Mouse (Mus musculus): ENCODE data around the gene Wt1. TPM values are rescaled to one million over a fixed set of nuclear protein-coding genes. Genes with fewer than 3 reads are reported as not detected.
A peak's percentile ranks its signal among the peaks of the same experiment; 100 is the strongest.

Gene Wt1
- polyA plus RNA-seq, 1 experiment from 2014 or later, result 0.08 TPM

DNA sequence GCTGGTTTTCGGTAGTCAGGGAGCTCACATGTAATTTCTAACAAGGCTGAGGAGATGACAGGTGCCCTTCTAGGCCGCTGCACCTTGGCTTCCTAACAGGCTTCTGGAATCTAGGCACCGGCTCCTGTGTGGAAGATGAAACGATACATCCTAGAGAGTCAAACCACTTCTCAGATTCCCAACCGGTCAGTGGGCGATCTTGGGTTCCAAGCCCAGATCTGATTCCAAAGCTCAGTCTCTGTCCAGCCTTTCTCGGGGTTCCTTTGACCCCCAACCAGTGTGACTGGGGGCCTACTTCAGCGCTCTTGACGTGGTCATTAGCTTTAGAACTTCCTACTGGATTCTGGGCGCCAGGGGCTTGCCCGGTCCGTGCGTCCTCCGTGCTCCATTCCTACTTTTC lies 17.4 kb downstream of the Wt1 start:
- Histone ChIP-seq H3K9ac (ENCODE audit: low read length) (no peak overlapping the region), H3K27ac (ENCODE audit: low read depth, low read length) (no peak overlapping the region), H3K4me2 (no peak overlapping the region), H3K4me3 (ENCODE audit: low read depth, low read length) (no peak overlapping the region), H3K36me3 (ENCODE audit: control insufficient read depth, insufficient read depth, low read length) (no peaks in the 10 kb centered on the region), H3K4me1 (ENCODE audit: control insufficient read depth, insufficient read depth, low read length) (no peaks in the 10 kb centered on the region), H3K9me3 (ENCODE audit: control insufficient read depth, low read length) (no peaks in the 10 kb centered on the region), H3K27me3 (ENCODE audit: control insufficient read depth, insufficient read depth, low read length) (peaks cover 9% of the 10 kb centered on the region; the same call in 1 of the 2 replicates)
- DNase-seq (ENCODE audit: low spot score, missing footprints), result peak; percentile 54
- ATAC-seq (ENCODE audit: low FRiP score), result no peak
- WGBS, result 92% methylated on average over 14 of the region's 14 CpGs

DNA sequence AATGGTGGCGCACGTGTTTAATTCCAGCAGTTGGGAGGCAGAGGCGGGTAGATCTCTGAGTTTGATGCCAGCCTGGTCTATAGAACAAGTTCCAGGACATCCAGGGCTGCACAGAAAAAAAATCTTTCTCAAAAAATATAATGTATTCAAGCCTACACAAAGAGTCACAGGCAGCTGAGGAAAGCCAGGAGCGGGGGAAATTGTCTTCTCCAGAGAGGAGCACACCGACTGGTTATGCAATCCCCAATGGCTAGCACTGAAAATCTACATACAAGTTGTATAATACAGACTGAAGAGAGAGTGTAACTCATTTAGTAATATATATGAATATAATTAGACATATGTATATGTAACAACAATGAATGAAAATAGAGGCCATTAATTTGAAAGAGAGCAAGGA lies 25.2 kb downstream of the Wt1 start:
- DNase-seq (ENCODE audit: low spot score, missing footprints) (no peak), ATAC-seq (ENCODE audit: low FRiP score) (no peak)
- Histone ChIP-seq H3K36me3 (ENCODE audit: control insufficient read depth, insufficient read depth, low read length) (no peaks in the 10 kb centered on the region), H3K4me2 (no peak overlapping the region), H3K9ac (ENCODE audit: low read length) (no peak overlapping the region), H3K4me1 (ENCODE audit: control insufficient read depth, insufficient read depth, low read length) (no peaks in the 10 kb centered on the region), H3K4me3 (ENCODE audit: low read depth, low read length) (no peak overlapping the region), H3K27ac (ENCODE audit: low read depth, low read length) (no peak overlapping the region), H3K27me3 (ENCODE audit: control insufficient read depth, insufficient read depth, low read length) (no peaks in the 10 kb centered on the region), H3K9me3 (ENCODE audit: control insufficient read depth, low read length) (no peaks in the 10 kb centered on the region)
- 90% methylated on average over 5 of the region's 5 CpGs for WGBS

DNA sequence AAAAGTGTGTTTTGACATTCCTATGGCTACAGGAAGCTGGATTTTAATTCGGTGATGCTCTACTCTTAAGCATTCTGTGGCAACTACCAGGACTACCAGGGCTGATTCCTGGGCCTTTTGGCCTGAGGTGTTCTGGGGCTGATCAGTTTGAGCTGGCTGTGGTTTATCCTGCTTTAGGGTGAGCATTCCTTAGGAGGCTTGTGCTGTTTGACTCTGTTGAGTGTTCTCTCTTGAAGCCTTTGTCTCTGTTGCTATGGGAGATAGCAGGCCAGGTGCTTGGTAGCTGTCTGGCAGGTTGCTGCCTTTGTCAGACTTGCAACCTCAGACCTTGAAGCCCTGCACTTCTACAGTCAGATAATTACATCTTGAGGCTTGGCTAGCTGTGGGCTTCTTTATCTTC lies 26.7 kb downstream of the Wt1 start:
- WGBS, result 70% methylated on average over 1 of the region's 1 CpGs
- no peak overlapping the region for H3K4me2 ChIP-seq
- ATAC-seq (ENCODE audit: low FRiP score) (no peak), DNase-seq (ENCODE audit: low spot score, missing footprints) (no peak)
- no peaks in the 10 kb centered on the region for H3K4me1 ChIP-seq (ENCODE audit: control insufficient read depth, insufficient read depth, low read length)
- no peaks in the 10 kb centered on the region for H3K9me3 ChIP-seq (ENCODE audit: control insufficient read depth, low read length)
- H3K27ac ChIP-seq (ENCODE audit: low read depth, low read length), result no peak overlapping the region
- H3K27me3 ChIP-seq (ENCODE audit: control insufficient read depth, insufficient read depth, low read length), result no peaks in the 10 kb centered on the region
- no peaks in the 10 kb centered on the region for H3K36me3 ChIP-seq (ENCODE audit: control insufficient read depth, insufficient read depth, low read length)
- H3K4me3 ChIP-seq (ENCODE audit: low read depth, low read length), result no peak overlapping the region
- H3K9ac ChIP-seq (ENCODE audit: low read length), result no peak overlapping the region

DNA sequence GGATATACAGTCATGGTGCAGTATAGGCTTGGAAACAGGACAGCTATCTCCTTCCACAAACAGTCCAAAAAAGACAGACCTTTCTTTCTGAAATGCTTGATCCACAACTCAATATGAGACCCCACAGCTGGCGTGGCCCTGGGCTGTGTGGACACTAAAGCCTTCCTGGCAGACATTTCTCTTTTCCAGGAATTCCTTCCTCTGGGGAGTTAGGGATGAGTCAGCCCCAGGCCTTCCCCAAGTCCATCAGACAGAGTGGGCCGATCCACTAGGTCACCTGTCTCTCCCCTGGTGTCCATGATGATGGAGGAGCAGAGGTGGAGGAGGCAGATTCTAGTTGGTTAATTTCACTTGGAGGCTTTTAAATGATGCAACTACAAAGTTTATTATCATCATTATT lies 34.6 kb downstream of the Wt1 start:
- DNase-seq (ENCODE audit: low spot score, missing footprints), result no peak
- Histone ChIP-seq H3K4me1 (ENCODE audit: control insufficient read depth, insufficient read depth, low read length) (no peaks in the 10 kb centered on the region), H3K36me3 (ENCODE audit: control insufficient read depth, insufficient read depth, low read length) (no peaks in the 10 kb centered on the region), H3K27ac (ENCODE audit: low read depth, low read length) (no peak overlapping the region), H3K27me3 (ENCODE audit: control insufficient read depth, insufficient read depth, low read length) (no peaks in the 10 kb centered on the region), H3K9me3 (ENCODE audit: control insufficient read depth, low read length) (no peaks in the 10 kb centered on the region), H3K4me2 (no peak overlapping the region), H3K4me3 (ENCODE audit: low read depth, low read length) (no peak overlapping the region), H3K9ac (ENCODE audit: low read length) (no peak overlapping the region)
- ATAC-seq (ENCODE audit: low FRiP score), result no peak
- WGBS, result 87% methylated on average over 2 of the region's 2 CpGs

DNA sequence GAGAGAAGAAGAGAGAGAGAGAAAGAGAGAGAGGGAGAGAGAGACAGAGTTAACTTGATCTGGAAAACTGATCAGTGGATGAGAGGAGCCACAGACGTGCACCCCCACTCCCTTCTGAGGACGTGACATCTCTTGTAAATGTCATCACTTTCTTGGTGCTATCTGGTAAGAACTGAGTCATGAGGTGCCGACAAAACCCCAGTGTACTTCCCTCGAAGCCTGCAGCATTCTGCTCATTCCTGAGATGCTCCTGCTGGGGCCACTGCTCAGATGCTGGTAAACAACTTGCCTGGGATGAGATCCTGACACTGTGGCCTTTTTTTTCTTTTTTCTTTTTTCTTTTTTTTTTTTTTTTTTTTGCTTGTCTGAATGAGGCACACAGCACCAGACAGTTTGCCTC lies 36.4 kb downstream of the Wt1 start:
- no peaks in the 10 kb centered on the region for H3K9me3 ChIP-seq (ENCODE audit: control insufficient read depth, low read length)
- no peaks in the 10 kb centered on the region for H3K36me3 ChIP-seq (ENCODE audit: control insufficient read depth, insufficient read depth, low read length)
- no peaks in the 10 kb centered on the region for H3K4me1 ChIP-seq (ENCODE audit: control insufficient read depth, insufficient read depth, low read length)
- H3K27ac ChIP-seq (ENCODE audit: low read depth, low read length), result no peak overlapping the region
- no peak overlapping the region for H3K4me2 ChIP-seq
- 45% methylated on average over 4 of the region's 4 CpGs for WGBS
- DNase-seq (ENCODE audit: low spot score, missing footprints), result no peak
- H3K27me3 ChIP-seq (ENCODE audit: control insufficient read depth, insufficient read depth, low read length), result no peaks in the 10 kb centered on the region
- no peak overlapping the region for H3K9ac ChIP-seq (ENCODE audit: low read length)
- ATAC-seq (ENCODE audit: low FRiP score), result no peak
- H3K4me3 ChIP-seq (ENCODE audit: low read depth, low read length), result no peak overlapping the region

GRCm38 (mm10) chr2:105168137-105168536 lies 41.8 kb downstream of the Wt1 start:
- Histone ChIP-seq H3K27ac (ENCODE audit: low read depth, low read length) (no peak overlapping the region), H3K27me3 (ENCODE audit: control insufficient read depth, insufficient read depth, low read length) (no peaks in the 10 kb centered on the region), H3K4me3 (ENCODE audit: low read depth, low read length) (no peak overlapping the region), H3K9me3 (ENCODE audit: control insufficient read depth, low read length) (no peaks in the 10 kb centered on the region), H3K4me2 (no peak overlapping the region), H3K9ac (ENCODE audit: low read length) (no peak overlapping the region), H3K36me3 (ENCODE audit: control insufficient read depth, insufficient read depth, low read length) (no peaks in the 10 kb centered on the region), H3K4me1 (ENCODE audit: control insufficient read depth, insufficient read depth, low read length) (no peaks in the 10 kb centered on the region)
- WGBS, result 91% methylated on average over 3 of the region's 3 CpGs
- DNase-seq (ENCODE audit: low spot score, missing footprints), result no peak
- ATAC-seq (ENCODE audit: low FRiP score), result no peak

GRCm38 (mm10) chr2:105174254-105174653 lies 47.9 kb downstream of the Wt1 start:
- H3K4me1 ChIP-seq (ENCODE audit: control insufficient read depth, insufficient read depth, low read length), result no peaks in the 10 kb centered on the region
- WGBS, result 81% methylated on average over 2 of the region's 2 CpGs
- ATAC-seq (ENCODE audit: low FRiP score) (no peak), DNase-seq (ENCODE audit: low spot score, missing footprints) (no peak)
- H3K9ac ChIP-seq (ENCODE audit: low read length), result no peak overlapping the region
- no peak overlapping the region for H3K4me3 ChIP-seq (ENCODE audit: low read depth, low read length)
- H3K9me3 ChIP-seq (ENCODE audit: control insufficient read depth, low read length), result no peaks in the 10 kb centered on the region
- no peaks in the 10 kb centered on the region for H3K36me3 ChIP-seq (ENCODE audit: control insufficient read depth, insufficient read depth, low read length)
- no peak overlapping the region for H3K27ac ChIP-seq (ENCODE audit: low read depth, low read length)
- no peaks in the 10 kb centered on the region for H3K27me3 ChIP-seq (ENCODE audit: control insufficient read depth, insufficient read depth, low read length)
- H3K4me2 ChIP-seq, result no peak overlapping the region

- no peak for DNase-seq (ENCODE audit: low spot score, missing footprints)
- ATAC-seq (ENCODE audit: low FRiP score), result no peak
- no peaks in the 10 kb centered on the region for H3K36me3 ChIP-seq (ENCODE audit: control insufficient read depth, insufficient read depth, low read length)
- no peak overlapping the region for H3K4me2 ChIP-seq
- no peak overlapping the region for H3K9ac ChIP-seq (ENCODE audit: low read length)
- H3K4me1 ChIP-seq (ENCODE audit: control insufficient read depth, insufficient read depth, low read length), result no peaks in the 10 kb centered on the region
- no peaks in the 10 kb centered on the region for H3K27me3 ChIP-seq (ENCODE audit: control insufficient read depth, insufficient read depth, low read length)
- H3K4me3 ChIP-seq (ENCODE audit: low read depth, low read length), result no peak overlapping the region
- 92% methylated on average over 12 of the region's 12 CpGs for WGBS
- no peaks in the 10 kb centered on the region for H3K9me3 ChIP-seq (ENCODE audit: control insufficient read depth, low read length)
- H3K27ac ChIP-seq (ENCODE audit: low read depth, low read length), result no peak overlapping the region
Observed at GRCm38 (mm10) chr2:105178871-105179270, 52.5 kb downstream of the Wt1 start.

GRCm38 (mm10) chr2:105182501-105182900 lies 56.2 kb downstream of the Wt1 start:
- WGBS, result 34% methylated on average over 6 of the region's 6 CpGs
- Histone ChIP-seq H3K27ac (ENCODE audit: low read depth, low read length) (no peak overlapping the region), H3K27me3 (ENCODE audit: control insufficient read depth, insufficient read depth, low read length) (no peaks in the 10 kb centered on the region), H3K4me2 (no peak overlapping the region), H3K4me3 (ENCODE audit: low read depth, low read length) (no peak overlapping the region), H3K36me3 (ENCODE audit: control insufficient read depth, insufficient read depth, low read length) (no peaks in the 10 kb centered on the region), H3K9ac (ENCODE audit: low read length) (no peak overlapping the region), H3K9me3 (ENCODE audit: control insufficient read depth, low read length) (no peaks in the 10 kb centered on the region), H3K4me1 (ENCODE audit: control insufficient read depth, insufficient read depth, low read length) (no peaks in the 10 kb centered on the region)
- DNase-seq (ENCODE audit: low spot score, missing footprints) (no peak), ATAC-seq (ENCODE audit: low FRiP score) (no peak)

- H3K9me3 ChIP-seq (ENCODE audit: control insufficient read depth, low read length), result no peaks in the 10 kb centered on the region
- H3K4me1 ChIP-seq (ENCODE audit: control insufficient read depth, insufficient read depth, low read length), result no peaks in the 10 kb centered on the region
- H3K4me3 ChIP-seq (ENCODE audit: low read depth, low read length), result no peak overlapping the region
- no peak overlapping the region for H3K27ac ChIP-seq (ENCODE audit: low read depth, low read length)
- H3K9ac ChIP-seq (ENCODE audit: low read length), result no peak overlapping the region
- DNase-seq (ENCODE audit: low spot score, missing footprints) (no peak), ATAC-seq (ENCODE audit: low FRiP score) (no peak)
- H3K4me2 ChIP-seq, result no peak overlapping the region
- WGBS, result 83% methylated on average over 3 of the region's 3 CpGs
- H3K27me3 ChIP-seq (ENCODE audit: control insufficient read depth, insufficient read depth, low read length), result no peaks in the 10 kb centered on the region
- H3K36me3 ChIP-seq (ENCODE audit: control insufficient read depth, insufficient read depth, low read length), result no peaks in the 10 kb centered on the region
Observed at GRCm38 (mm10) chr2:105185140-105185539, 58.8 kb downstream of the Wt1 start.

All from midbrain, embryonic 11.5 days (tissue).